Mouse (Mus musculus): ENCODE measurements around the gene Mtif3. TPM values are rescaled to one million over a fixed set of nuclear protein-coding genes. Genes with fewer than 3 reads are reported as not detected.
"Not testable (repeated sequence)": the region's sequence is repeated elsewhere in the genome, so short reads cannot be mapped to it uniquely, and the experiment has no call there.

Mtif3 gene
- polyA plus RNA-seq, 1 experiment from 2014 or later = 11.6 TPM

DNA sequence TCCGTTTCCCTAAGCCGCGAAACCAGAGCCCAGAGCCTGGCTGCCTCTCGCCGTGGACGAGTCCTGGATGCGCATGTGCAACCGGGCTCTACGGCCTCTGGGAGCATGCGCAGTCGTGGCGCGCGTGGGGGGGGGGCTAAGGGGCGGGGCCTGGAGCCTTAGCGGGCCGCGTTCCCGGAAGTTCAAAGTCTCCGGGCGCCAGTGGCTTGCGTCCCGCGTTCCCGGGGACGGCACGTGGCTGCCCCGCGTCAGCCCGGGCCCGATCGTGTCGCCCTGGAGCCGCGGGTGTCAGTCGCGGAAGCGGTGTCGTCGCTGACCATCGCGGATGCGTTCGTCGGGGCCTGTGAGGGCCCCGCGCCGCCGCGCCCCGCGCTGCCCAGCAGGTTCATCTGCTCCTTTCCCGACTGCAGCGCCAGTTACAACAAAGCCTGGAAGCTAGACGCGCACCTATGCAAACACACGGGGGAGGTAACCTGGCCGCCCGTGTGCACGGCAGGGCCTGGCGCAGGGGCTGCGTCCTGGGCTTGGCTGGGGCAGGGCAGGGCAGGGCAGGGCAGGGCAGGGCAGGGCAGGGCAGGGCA, 15.0 kb downstream of the Mtif3 start, which contains the start of gene Gtf3a:
Gene Gtf3a (plus strand): TSS at position 150 of the 581 bp plus-strand sequence.
- Histone ChIP-seq H3K9ac (peak within 1 kb of the TSS; percentile 77), H3K36me3 (replicated peaks) (peaks cover 33% of the 10 kb centered on the region), H3K4me2 (peak within 1 kb of the TSS; percentile 96), H3K9me3 (replicated peaks) (no peaks in the 10 kb centered on the region), H3K27ac (replicated peaks) (peak within 1 kb of the TSS; percentile 85), H3K4me3 (replicated peaks) (peak within 1 kb of the TSS; percentile 82), H3K4me1 (replicated peaks) (peaks cover 32% of the 10 kb centered on the region), H3K27me3 (no peaks in the 10 kb centered on the region)
- WGBS (ENCODE audit: insufficient replicate concordance) = under 1% methylated on average over 61 of the region's 62 CpGs
- ATAC-seq (ENCODE audit: insufficient read depth) = peak; percentile 91

DNA sequence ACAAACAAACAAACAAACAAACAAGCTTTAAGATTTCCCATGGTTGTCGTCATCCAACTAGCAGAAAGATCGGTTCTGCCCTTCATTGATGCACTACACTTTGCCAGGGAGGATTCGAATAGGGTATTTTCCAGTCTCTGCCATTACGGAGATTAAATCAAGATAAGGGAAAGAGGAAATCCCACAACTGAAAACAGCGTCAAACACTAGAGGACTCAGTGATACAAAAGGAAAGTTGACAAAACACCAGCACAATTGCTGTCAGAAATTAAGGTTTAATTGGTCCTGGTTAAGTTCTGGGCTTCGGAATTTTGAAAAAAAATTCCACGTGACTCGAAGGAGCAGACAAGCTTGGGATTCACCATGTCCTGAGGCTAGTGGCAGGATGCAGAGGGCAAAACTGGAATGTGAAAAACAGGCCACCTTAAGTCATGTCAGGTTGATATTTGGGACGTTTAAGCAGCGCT, 15.5 kb downstream of the Mtif3 start:
- 11% methylated on average over 10 of the region's 10 CpGs for WGBS (ENCODE audit: insufficient replicate concordance)
- Histone ChIP-seq H3K4me2 (peak overlapping the region; percentile 96), H3K9ac (peak overlapping the region; percentile 77), H3K4me1 (replicated peaks) (peaks cover 32% of the 10 kb centered on the region), H3K27ac (replicated peaks) (peak overlapping the region; percentile 85; the same call in 1 of the 2 replicates), H3K9me3 (replicated peaks) (no peaks in the 10 kb centered on the region), H3K27me3 (no peaks in the 10 kb centered on the region), H3K4me3 (replicated peaks) (peak overlapping the region; percentile 82), H3K36me3 (replicated peaks) (peaks cover 28% of the 10 kb centered on the region)
- ATAC-seq (ENCODE audit: insufficient read depth) = no peak

DNA sequence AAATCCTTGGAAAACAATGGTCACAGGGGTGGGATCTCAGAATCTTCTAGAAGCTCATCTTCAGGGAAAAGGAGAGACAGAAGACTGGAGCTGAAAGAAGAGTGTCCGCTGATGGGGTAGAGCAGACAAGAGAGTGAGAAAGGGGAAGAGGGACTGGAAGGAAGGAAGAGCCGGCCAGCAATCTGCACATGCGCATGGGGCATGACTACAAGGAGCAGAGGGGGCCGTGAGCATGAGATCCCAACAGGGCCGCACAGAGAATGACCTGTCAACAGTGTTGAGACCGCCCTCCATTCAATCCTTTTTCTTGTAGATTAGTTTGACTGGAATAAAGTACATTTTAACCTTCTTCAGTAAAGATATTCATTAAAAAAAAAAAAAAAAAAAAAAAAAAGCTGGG, 16.1 kb downstream of the Mtif3 start:
- peak overlapping the region; percentile 96 for H3K4me2 ChIP-seq
- no peak for ATAC-seq (ENCODE audit: insufficient read depth)
- 30% methylated on average over 6 of the region's 6 CpGs for WGBS (ENCODE audit: insufficient replicate concordance)

DNA sequence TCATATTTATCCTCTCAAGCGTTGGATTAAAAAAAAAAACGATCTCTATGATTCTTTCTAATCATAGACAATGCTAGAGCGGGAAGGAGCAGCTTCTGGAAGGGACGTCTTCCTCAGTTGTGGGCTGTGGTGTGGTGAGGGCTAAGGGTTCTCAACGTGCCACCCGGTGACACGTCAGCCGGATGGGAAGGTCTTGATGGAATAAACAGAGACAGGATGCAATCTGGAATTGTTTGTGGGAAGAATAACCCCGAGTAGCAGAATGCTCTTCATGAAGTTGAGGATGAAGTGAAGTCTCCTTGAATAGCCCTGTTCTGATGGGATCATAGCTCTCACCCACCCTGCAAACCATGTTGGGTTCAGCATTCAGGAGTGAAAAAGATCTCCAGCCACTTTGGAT, 16.9 kb downstream of the Mtif3 start:
- H3K27me3 ChIP-seq = no peaks in the 10 kb centered on the region
- no peak overlapping the region for H3K27ac ChIP-seq (replicated peaks)
- no peak overlapping the region for H3K4me3 ChIP-seq (replicated peaks)
- no peak for ATAC-seq (ENCODE audit: insufficient read depth)
- H3K4me2 ChIP-seq = no peak overlapping the region
- peaks cover 14% of the 10 kb centered on the region for H3K36me3 ChIP-seq (replicated peaks)
- no peaks in the 10 kb centered on the region for H3K9me3 ChIP-seq (replicated peaks)
- H3K9ac ChIP-seq = no peak overlapping the region
- 69% methylated on average over 9 of the region's 9 CpGs for WGBS (ENCODE audit: insufficient replicate concordance)
- H3K4me1 ChIP-seq (replicated peaks) = peaks cover 32% of the 10 kb centered on the region

More for the DNA sequence above, 16.1 kb downstream of the Mtif3 start:
- H3K4me1 ChIP-seq (replicated peaks) = peaks cover 32% of the 10 kb centered on the region
- no peaks in the 10 kb centered on the region for H3K27me3 ChIP-seq
- no peak overlapping the region for H3K27ac ChIP-seq (replicated peaks)
- H3K4me3 ChIP-seq (replicated peaks) = peak overlapping the region; percentile 82; the same call in 1 of the 2 replicates
- no peaks in the 10 kb centered on the region for H3K9me3 ChIP-seq (replicated peaks)
- H3K9ac ChIP-seq = no peak overlapping the region
- H3K36me3 ChIP-seq (replicated peaks) = peaks cover 22% of the 10 kb centered on the region

DNA sequence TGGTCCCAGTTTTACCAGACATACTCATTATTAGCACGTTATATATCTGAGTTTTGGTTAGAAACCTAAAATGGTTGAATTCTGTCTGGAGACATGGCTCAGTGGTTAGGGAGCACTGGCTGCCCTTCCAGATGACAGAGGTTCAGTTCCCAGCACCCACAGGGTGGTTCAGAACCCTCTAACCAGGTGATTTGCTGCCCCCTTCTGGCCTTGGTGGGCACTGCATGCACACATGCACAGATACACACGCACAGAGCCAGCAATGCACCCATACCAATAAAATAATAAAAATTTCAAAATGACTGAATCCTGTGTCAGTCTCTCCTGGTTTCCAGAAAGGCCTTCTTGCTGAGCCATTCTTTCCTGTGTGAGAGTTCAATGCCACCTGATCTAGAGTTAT, 19.0 kb downstream of the Mtif3 start:
- ATAC-seq (ENCODE audit: insufficient read depth) = no peak
- Histone ChIP-seq H3K4me2 (no peak overlapping the region), H3K4me1 (replicated peaks) (peaks cover 21% of the 10 kb centered on the region), H3K27me3 (no peaks in the 10 kb centered on the region), H3K9me3 (replicated peaks) (no peaks in the 10 kb centered on the region), H3K27ac (replicated peaks) (no peak overlapping the region), H3K36me3 (replicated peaks) (no peaks in the 10 kb centered on the region), H3K4me3 (replicated peaks) (no peak overlapping the region), H3K9ac (no peak overlapping the region)
- WGBS (ENCODE audit: insufficient replicate concordance) = 89% methylated on average over 2 of the region's 2 CpGs

DNA sequence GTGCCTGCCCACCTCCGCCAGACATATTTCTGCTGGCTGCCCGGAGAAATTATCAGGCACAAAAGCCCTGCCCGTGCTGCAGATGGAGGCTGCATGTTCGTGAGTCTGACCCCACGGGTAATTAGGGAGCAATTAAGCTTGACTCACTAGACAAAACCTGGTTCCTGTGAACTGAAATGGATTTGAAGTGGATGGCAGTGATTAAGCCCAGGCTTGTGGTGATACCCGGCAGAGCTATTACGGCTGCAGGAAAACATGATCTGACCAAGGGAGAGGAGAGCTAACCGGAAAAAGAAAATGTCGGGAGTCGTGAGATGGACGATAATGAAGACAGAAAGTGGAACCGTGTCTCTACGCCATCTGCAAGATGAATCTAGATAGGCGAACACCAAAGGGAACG, 20.6 kb downstream of the Mtif3 start:
- Histone ChIP-seq H3K4me1 (replicated peaks) (peaks cover 9% of the 10 kb centered on the region), H3K9me3 (replicated peaks) (no peaks in the 10 kb centered on the region), H3K9ac (no peak overlapping the region), H3K27me3 (no peaks in the 10 kb centered on the region), H3K4me2 (no peak overlapping the region), H3K36me3 (replicated peaks) (no peaks in the 10 kb centered on the region), H3K27ac (replicated peaks) (no peak overlapping the region), H3K4me3 (replicated peaks) (no peak overlapping the region)
- ATAC-seq (ENCODE audit: insufficient read depth) = no peak
- 69% methylated on average over 15 of the region's 15 CpGs for WGBS (ENCODE audit: insufficient replicate concordance)

DNA sequence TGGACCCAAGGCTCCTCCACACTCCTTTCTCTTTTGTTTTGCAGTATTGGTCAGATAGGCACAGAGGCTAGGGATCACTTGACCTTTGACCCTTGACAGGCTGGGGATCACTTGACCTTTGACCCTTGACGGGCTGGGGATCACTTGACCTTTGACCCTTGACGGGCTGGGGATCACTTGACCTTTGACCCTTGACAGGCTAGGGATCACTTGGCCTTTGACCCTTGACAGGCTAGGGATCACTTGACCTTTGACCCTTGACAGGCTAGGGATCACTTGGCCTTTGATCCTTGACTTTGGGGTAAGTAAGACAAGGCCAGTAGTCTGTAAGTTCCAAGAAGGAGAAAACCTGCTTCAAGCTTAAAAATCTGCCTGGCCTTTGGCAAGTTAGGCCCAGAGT, 21.7 kb downstream of the Mtif3 start:
- H3K9ac ChIP-seq; H3K9me3 ChIP-seq (replicated peaks); ATAC-seq (ENCODE audit: insufficient read depth); H3K27me3 ChIP-seq; H3K4me3 ChIP-seq (replicated peaks); H3K4me1 ChIP-seq (replicated peaks); H3K27ac ChIP-seq (replicated peaks); H3K4me2 ChIP-seq; H3K36me3 ChIP-seq (replicated peaks): not testable (repeated sequence)
- 32% methylated on average over 2 of the region's 2 CpGs for WGBS (ENCODE audit: insufficient replicate concordance)

DNA sequence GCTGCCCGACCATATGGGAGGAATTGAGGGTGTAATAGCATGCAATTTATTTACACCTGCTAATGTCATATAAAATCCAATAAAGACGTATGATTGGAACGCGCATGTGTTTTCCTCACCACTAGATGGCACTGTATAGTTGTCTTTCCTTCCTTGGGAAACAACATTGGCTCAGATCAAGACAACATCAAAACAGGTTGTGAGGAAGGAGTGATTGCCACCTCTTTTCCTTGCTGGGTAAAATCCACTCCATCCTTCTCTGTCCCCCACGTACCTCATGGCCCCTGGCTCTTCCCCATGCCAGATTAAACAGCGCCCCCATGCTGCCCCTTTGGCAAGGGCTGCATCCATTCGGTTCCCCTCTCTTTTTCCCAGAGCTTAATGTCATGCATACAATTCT, 23.4 kb downstream of the Mtif3 start:
- WGBS (ENCODE audit: insufficient replicate concordance) = 24% methylated on average over 7 of the region's 7 CpGs
- H3K9ac ChIP-seq = no peak overlapping the region
- no peak overlapping the region for H3K4me3 ChIP-seq (replicated peaks)
- H3K4me1 ChIP-seq (replicated peaks) = no peaks in the 10 kb centered on the region
- H3K36me3 ChIP-seq (replicated peaks) = no peaks in the 10 kb centered on the region
- no peak overlapping the region for H3K27ac ChIP-seq (replicated peaks)
- no peaks in the 10 kb centered on the region for H3K27me3 ChIP-seq
- H3K9me3 ChIP-seq (replicated peaks) = no peaks in the 10 kb centered on the region
- no peak overlapping the region for H3K4me2 ChIP-seq
- ATAC-seq (ENCODE audit: insufficient read depth) = no peak

DNA sequence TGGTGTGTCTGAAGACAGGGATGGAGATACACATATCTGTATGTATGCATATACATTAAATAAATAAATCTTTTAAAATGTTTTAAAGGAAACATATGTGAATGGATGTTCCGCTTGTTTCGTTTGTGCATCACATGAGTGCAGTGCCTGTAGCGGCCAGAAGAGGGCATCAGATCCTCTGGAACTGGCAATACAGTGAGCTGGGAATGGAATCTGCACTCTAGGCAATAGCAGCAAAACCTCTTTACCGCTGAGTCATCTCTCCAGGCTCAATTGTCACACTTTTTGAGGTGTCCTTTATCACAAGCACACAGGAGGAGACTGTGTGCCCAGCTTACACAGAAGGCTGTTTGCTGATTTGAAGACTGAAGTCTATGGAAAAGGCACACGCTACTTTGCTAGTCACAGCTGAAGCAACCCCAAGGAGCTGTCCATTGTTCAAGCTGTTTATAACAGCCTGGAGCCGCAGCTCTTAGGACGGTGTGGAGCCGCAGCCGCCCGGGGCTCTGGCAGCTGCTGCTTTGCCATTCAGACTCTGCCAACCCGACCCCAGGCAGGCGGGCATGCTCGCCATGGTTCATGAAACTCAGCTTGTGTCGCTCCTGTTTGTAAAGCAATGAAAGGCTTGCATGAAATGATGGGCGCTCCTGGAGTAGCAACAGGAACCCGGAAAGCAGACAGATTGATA, 24.3 kb downstream of the Mtif3 start:
- no peak overlapping the region for H3K9ac ChIP-seq
- no peaks in the 10 kb centered on the region for H3K27me3 ChIP-seq
- no peak for ATAC-seq (ENCODE audit: insufficient read depth)
- 72% methylated on average over 16 of the region's 16 CpGs for WGBS (ENCODE audit: insufficient replicate concordance)
- no peaks in the 10 kb centered on the region for H3K9me3 ChIP-seq (replicated peaks)
- H3K4me1 ChIP-seq (replicated peaks) = no peaks in the 10 kb centered on the region
- no peak overlapping the region for H3K4me3 ChIP-seq (replicated peaks)
- no peak overlapping the region for H3K4me2 ChIP-seq
- H3K36me3 ChIP-seq (replicated peaks) = no peaks in the 10 kb centered on the region
- H3K27ac ChIP-seq (replicated peaks) = no peak overlapping the region

DNA sequence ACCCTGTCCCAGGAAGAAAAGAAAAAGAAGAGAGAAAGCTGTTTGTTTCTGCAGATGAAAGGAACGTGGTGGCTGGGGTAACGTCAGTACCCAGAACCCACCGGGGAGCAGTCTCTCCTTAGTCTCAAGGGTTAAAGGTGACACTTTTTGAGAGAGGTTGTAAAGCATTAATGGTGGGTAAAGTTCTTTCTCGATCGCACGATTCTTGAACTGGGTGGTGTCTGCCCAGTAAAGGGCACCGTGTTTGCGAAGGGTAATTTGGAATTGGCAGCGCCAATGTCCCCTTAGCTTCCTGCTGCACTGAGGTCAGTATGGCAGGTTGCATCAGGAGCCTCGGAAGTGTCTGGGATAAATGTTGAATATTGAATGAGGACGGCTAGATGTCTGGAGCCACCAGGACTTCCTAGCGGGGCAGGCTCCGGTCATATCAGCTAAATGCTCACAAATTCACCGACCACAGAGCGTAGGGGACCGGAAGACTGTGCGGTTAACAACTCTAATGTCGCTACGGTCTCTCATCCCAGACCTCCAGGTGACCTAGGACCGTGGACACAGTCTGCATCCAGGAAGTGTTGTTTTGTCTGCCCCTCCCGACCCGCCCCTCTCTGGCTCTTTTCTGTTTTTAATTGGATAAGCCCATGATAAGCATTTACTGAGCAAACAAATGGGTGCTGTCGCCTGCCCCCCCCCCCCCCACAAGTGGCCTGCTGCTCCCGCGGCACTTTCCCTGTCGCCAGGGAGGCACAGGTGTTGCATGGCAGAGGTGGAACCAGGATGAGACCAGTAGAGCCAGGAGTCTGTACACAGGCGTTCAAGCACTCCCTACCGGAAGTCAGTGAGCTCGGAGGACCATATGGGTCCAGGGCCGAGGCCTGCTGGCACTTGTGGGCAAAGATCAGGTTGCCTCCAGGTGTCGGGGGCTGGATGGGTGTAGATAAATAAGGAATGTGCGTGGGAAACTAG, 25.8 kb downstream of the Mtif3 start:
- no peaks in the 10 kb centered on the region for H3K4me1 ChIP-seq (replicated peaks)
- no peaks in the 10 kb centered on the region for H3K36me3 ChIP-seq (replicated peaks)
- no peaks in the 10 kb centered on the region for H3K27me3 ChIP-seq
- ATAC-seq (ENCODE audit: insufficient read depth) = no peak
- no peak overlapping the region for H3K27ac ChIP-seq (replicated peaks)
- no peak overlapping the region for H3K9ac ChIP-seq
- no peak overlapping the region for H3K4me2 ChIP-seq
- H3K4me3 ChIP-seq (replicated peaks) = no peak overlapping the region
- WGBS (ENCODE audit: insufficient replicate concordance) = 67% methylated on average over 32 of the region's 32 CpGs
- no peaks in the 10 kb centered on the region for H3K9me3 ChIP-seq (replicated peaks)

DNA sequence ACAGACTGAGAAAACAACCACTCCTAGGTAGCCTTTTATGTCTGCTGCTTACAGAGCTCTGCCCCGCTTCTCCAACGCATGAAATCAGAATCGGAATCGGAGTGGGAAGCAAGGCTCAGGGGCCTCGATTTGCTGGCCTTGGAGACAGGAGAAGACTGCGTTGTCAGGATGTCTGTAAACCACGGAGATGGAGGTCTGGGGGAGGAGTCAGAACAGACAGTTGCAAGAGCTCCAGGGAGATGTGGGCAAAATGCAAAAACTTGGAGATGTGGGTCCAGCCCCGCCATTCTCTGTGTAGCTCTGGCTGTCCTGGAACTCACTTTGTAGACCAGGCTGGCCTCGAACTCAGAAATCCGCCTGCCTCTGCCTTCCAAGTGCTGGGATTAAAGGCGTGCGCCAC, 30.1 kb downstream of the Mtif3 start:
- Histone ChIP-seq H3K27ac (replicated peaks) (no peak overlapping the region), H3K4me1 (replicated peaks) (no peaks in the 10 kb centered on the region), H3K27me3 (no peaks in the 10 kb centered on the region), H3K36me3 (replicated peaks) (no peaks in the 10 kb centered on the region), H3K4me3 (replicated peaks) (no peak overlapping the region), H3K4me2 (no peak overlapping the region), H3K9me3 (replicated peaks) (no peaks in the 10 kb centered on the region), H3K9ac (no peak overlapping the region)
- 59% methylated on average over 12 of the region's 12 CpGs for WGBS (ENCODE audit: insufficient replicate concordance)
- ATAC-seq (ENCODE audit: insufficient read depth) = no peak
